Mouse (Mus musculus): ENCODE measurements at regions not wholly inside any gene's neighbourhood (a gene's known extent, or its start where the extent isn't known, plus 50 kb on each side); places are given as distances from the start of the nearest gene placed in this dataset.

DNA sequence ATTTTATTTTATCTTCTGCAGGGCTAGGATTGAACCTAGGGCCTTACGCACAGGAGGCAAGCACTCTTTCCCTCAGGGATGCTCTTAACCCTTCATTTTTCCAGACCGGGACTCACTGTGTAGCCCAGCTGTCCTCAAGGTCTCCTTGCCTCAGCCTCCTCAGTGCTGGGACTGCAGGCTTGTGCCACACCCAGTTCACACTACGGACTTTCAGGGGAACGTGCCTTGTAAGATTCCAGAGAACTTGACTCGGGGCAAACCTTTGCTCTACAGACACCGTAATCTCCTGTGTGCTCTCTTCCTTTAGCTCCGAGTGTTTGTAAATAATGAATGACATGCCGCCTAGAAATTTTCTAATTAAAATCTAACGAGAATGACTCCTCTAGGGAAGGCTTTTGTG lies 68.6 kb upstream of the Rybp start:
- Histone ChIP-seq H3K9ac (replicated peaks; ENCODE audit: low read length, poor library complexity, severe bottlenecking) (no peak overlapping the region), H3K9me3 (ENCODE audit: low read length) (no peaks in the 10 kb centered on the region), H3K4me1 (ENCODE audit: insufficient read depth, low read length) (no peaks in the 10 kb centered on the region), H3K36me3 (ENCODE audit: insufficient read depth, low read length) (no peaks in the 10 kb centered on the region), H3K4me3 (ENCODE audit: low read depth, low read length) (no peak overlapping the region), H3K27ac (ENCODE audit: low read depth, low read length) (no peak overlapping the region), H3K4me2 (ENCODE audit: low read depth, low read length, poor library complexity, severe bottlenecking) (no peak overlapping the region), H3K27me3 (ENCODE audit: insufficient read depth, low read length) (no peaks in the 10 kb centered on the region)
- ATAC-seq (ENCODE audit: low FRiP score) (no peak), DNase-seq (ENCODE audit: low spot score) (no peak)
- no peak for TF ChIP-seq CTCF (IDR thresholded peaks at IDR 0.05)
- WGBS = 67% methylated on average over 9 of the region's 9 CpGs

GRCm38 (mm10) chr6:100347481-100347880 lies 60.2 kb upstream of the Rybp start:
- no peak overlapping the region for H3K9ac ChIP-seq (replicated peaks; ENCODE audit: low read length, poor library complexity, severe bottlenecking)
- no peaks in the 10 kb centered on the region for H3K27me3 ChIP-seq (ENCODE audit: insufficient read depth, low read length)
- H3K4me1 ChIP-seq (ENCODE audit: insufficient read depth, low read length) = no peaks in the 10 kb centered on the region
- no peak overlapping the region for H3K4me3 ChIP-seq (ENCODE audit: low read depth, low read length)
- 89% methylated on average over 7 of the region's 7 CpGs for WGBS
- DNase-seq (ENCODE audit: low spot score) = no peak
- H3K36me3 ChIP-seq (ENCODE audit: insufficient read depth, low read length) = no peaks in the 10 kb centered on the region
- no peak for TF ChIP-seq CTCF (IDR thresholded peaks at IDR 0.05)
- no peaks in the 10 kb centered on the region for H3K9me3 ChIP-seq (ENCODE audit: low read length)
- no peak overlapping the region for H3K4me2 ChIP-seq (ENCODE audit: low read depth, low read length, poor library complexity, severe bottlenecking)
- no peak for ATAC-seq (ENCODE audit: low FRiP score)
- no peak overlapping the region for H3K27ac ChIP-seq (ENCODE audit: low read depth, low read length)

DNA sequence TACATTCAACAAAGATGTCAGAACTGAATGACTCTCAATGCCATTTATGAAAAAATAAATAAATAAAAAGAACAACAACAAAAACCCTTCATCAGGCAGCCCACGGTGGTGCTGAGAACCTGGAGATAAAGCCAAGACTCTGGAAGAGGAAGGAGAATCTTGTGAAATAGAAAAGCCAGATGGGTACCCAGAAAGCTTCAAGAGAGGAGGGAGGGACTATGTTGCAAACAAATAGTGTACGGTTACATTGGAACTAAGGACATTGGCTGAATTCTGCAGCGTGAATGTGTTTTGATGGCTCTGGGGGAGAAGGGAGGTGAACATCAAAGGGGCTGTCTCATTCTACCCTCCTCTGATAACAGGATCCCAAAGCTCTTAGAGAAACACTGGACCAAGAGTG lies 57.8 kb upstream of the Rybp start:
- DNase-seq (ENCODE audit: low spot score) = no peak
- no peak overlapping the region for H3K4me3 ChIP-seq (ENCODE audit: low read depth, low read length)
- H3K9ac ChIP-seq (replicated peaks; ENCODE audit: low read length, poor library complexity, severe bottlenecking) = no peak overlapping the region
- H3K4me1 ChIP-seq (ENCODE audit: insufficient read depth, low read length) = no peaks in the 10 kb centered on the region
- no peak overlapping the region for H3K27ac ChIP-seq (ENCODE audit: low read depth, low read length)
- TF ChIP-seq CTCF (IDR thresholded peaks at IDR 0.05) = no peak
- no peaks in the 10 kb centered on the region for H3K27me3 ChIP-seq (ENCODE audit: insufficient read depth, low read length)
- ATAC-seq (ENCODE audit: low FRiP score) = no peak
- H3K4me2 ChIP-seq (ENCODE audit: low read depth, low read length, poor library complexity, severe bottlenecking) = no peak overlapping the region
- no peaks in the 10 kb centered on the region for H3K9me3 ChIP-seq (ENCODE audit: low read length)
- WGBS = 89% methylated on average over 3 of the region's 3 CpGs
- H3K36me3 ChIP-seq (ENCODE audit: insufficient read depth, low read length) = no peaks in the 10 kb centered on the region

DNA sequence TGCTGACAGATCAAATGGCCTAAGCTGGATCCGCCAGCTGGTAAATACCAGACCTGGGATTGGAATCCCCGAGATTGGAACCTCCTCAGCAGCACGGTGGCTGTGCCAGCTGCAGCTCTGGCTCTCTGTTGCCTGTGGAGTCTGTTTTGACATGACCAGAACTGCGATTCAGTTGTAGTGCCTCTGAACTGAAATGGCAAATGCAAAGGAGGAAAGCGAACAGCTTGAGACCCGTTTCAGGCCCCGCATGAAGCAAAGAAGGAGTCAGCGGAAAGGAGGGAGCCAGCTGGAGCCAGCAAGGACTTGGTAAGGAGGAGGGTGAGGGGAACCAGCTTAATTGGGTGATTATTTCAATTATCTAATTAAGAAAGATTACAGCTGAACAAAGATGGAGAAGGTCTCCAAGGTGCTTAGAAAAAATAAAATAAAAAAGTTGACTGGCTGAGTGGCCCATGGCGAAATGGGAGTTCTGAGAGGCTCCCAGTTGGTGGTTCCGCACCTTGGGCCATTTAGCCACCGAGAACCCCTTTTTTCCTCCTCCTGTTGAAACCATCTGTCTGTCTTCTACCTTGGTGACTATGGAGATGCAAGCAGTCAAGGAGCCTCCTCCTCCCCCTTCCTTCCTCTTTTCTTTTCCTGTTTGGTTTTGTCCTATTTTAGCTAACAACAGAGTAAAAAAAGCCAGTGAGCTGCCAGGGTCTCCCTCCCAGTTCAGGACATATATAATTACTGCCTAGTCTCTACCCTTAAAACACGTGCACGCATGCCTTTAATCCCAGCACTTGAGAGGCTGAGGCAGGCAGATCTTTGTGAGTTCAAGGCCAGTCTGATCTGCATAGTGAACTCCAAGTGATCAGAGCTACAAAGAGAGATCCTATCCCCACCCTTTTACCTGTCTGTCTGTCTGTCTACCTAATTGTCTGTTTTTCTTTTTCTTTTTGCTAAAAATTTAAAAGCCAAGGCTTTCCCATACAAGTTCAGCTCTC lies 54.3 kb upstream of the Rybp start:
- TF ChIP-seq CTCF (IDR thresholded peaks at IDR 0.05) = no peak
- ATAC-seq (ENCODE audit: low FRiP score) = no peak
- Histone ChIP-seq H3K9me3 (ENCODE audit: low read length) (no peaks in the 10 kb centered on the region), H3K4me2 (ENCODE audit: low read depth, low read length, poor library complexity, severe bottlenecking) (no peak overlapping the region), H3K27me3 (ENCODE audit: insufficient read depth, low read length) (peaks cover 5% of the 10 kb centered on the region; the same call in 1 of the 2 replicates), H3K36me3 (ENCODE audit: insufficient read depth, low read length) (no peaks in the 10 kb centered on the region), H3K27ac (ENCODE audit: low read depth, low read length) (no peak overlapping the region), H3K9ac (replicated peaks; ENCODE audit: low read length, poor library complexity, severe bottlenecking) (no peak overlapping the region), H3K4me1 (ENCODE audit: insufficient read depth, low read length) (no peaks in the 10 kb centered on the region; the same call in 1 of the 2 replicates), H3K4me3 (ENCODE audit: low read depth, low read length) (no peak overlapping the region)
- peak; percentile 8 for DNase-seq (ENCODE audit: low spot score)
- 62% methylated on average over 13 of the region's 13 CpGs for WGBS

- Histone ChIP-seq H3K4me2 (ENCODE audit: low read depth, low read length, poor library complexity, severe bottlenecking) (no peak overlapping the region), H3K9me3 (ENCODE audit: low read length) (no peaks in the 10 kb centered on the region), H3K4me3 (ENCODE audit: low read depth, low read length) (no peak overlapping the region), H3K9ac (replicated peaks; ENCODE audit: low read length, poor library complexity, severe bottlenecking) (no peak overlapping the region), H3K4me1 (ENCODE audit: insufficient read depth, low read length) (no peaks in the 10 kb centered on the region; the same call in 1 of the 2 replicates), H3K27ac (ENCODE audit: low read depth, low read length) (no peak overlapping the region), H3K36me3 (ENCODE audit: insufficient read depth, low read length) (no peaks in the 10 kb centered on the region), H3K27me3 (ENCODE audit: insufficient read depth, low read length) (peaks cover 6% of the 10 kb centered on the region; the same call in 1 of the 2 replicates)
- DNase-seq (ENCODE audit: low spot score) (no peak), ATAC-seq (ENCODE audit: low FRiP score) (no peak)
- TF ChIP-seq CTCF (IDR thresholded peaks at IDR 0.05) = no peak
- WGBS = 95% methylated on average over 4 of the region's 4 CpGs
Measured at GRCm38 (mm10) chr6:100338291-100338690, 51.0 kb upstream of the Rybp start.

Measured in midbrain, postnatal 0 days (tissue).